Mouse (Mus musculus) ES-E14 (cell line): ENCODE measurements around the gene Tnfrsf13c.

Experiments used
- HCFC1 ChIP-seq: IDR thresholded peaks from 2 replicates; pipeline ENCODE4 v1.6.1; 2012; ENCODE audit warnings: low read length, inconsistent platforms, borderline replicate concordance; ENCODE audit not compliant: insufficient read depth
- ZC3H11A ChIP-seq: IDR thresholded peaks from 2 replicates; pipeline ENCODE4 v1.6.1; 2012; ENCODE audit warnings: low read depth, mild to moderate bottlenecking, inconsistent platforms, low read length, borderline replicate concordance

DNA sequence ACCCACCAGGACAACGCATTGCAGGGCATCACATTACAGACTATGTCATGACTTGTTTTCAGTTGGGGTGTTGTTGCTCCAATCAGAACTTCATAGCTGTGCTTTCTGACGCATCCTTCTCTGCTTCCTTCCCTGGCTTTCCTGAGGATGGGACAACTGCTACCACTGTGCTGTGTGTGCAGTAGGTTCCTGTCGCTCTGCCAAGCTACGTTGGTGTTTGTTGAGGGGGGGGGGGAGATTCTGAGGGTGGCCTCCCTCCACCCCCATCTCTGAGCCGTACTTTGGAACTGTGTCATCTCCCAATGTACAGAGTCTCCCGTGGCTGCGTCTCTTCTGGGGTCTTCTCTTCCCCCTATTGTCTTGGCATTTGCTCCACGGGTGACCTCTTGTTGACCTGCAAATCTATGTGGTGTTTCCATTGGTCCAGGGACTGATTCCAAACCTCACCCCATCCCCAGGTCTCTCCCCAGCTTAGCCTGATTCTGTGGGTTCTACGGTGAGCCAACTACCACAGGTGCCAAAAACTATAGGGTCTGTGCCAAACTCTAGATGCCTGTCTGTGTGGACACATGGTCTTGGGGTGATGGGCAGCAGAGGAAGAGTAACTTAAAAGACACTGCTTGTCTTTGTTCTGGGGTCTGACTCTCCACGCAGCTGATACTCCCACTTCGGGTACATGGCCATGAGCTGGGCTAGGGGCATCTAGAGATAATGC is 8.7 kb downstream of the Tnfrsf13c start:
- TF ChIP-seq HCFC1 (no peak), ZC3H11A (no peak)
